Mouse (Mus musculus): Measurements from ENCODE around the gene Banp.

DNA sequence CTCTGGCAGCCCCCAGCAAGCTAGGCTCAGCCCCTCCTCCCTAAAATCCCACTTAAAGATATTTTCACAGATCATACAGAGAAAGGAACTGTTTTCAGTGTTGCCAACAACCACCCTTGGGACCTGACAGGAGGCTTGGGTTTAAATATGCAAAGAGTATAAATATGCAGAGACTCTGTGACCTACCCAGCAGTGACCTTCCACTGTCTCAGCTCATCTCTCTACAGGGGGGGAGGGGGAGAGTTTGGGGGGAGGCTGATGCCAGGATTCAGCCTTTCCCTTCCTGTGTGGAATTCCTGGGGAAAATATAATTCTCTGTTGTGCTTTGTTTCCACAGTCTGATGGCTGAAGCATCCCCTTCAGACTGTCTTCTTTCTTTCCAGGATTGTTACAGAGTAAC, 14.6 kb upstream of the Banp start:
- no peak for TF ChIP-seq CTCF (IDR thresholded peaks at IDR 0.05; ENCODE audit: low read depth)
- no peak for TF ChIP-seq EP300 (IDR thresholded peaks at IDR 0.05; ENCODE audit: low read depth)

Measured in heart, postnatal 0 days (tissue).